ENCODE assay signal across 8 mouse cellular contexts in the genomic region with DNA sequence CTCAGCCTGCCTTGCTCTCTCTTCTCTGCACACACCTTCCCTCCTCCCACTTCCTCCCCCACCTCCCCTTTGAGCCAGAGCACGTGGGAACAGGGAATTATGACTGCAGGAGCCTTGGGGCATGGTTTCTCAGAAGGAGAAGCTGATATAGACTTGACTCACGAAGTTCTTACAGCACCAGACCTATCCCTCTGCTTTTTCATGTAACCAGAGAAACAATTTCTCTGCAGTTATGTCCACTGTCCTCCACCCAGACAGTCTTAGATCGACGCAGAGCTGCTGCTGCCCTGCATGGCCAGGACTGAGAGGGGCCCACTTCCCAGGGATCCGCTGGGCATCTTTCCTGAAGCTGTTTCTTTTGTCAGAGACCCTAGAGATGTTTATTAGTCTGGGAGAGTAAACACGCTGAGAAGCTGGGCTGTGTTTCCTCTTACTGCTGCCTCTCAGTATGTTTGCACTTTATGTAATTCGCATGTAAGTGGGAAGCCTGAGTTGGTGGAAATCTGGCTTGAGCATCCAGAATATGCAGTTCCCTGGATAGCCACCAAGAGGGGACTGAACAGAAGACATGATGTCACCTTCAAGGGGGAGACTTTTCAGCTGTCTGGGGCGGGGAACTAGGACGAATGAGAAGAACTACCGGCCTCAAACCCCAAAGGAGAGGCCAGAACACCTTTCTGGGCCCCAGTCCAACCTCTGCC. TPM values are rescaled to one million over a fixed set of nuclear protein-coding genes. Genes with fewer than 3 reads are reported as not detected.
A peak's percentile ranks its signal among the peaks of the same experiment; 100 is the strongest.
DNase-seq lines count a peak whose midpoint lies in the region; ATAC-seq and TF ChIP-seq lines count a peak whose summit lies in the region.

No protein-coding gene starts in this region.

- peaks cover 37% of the 10 kb centered on the region for H3K4me1 ChIP-seq in embryonic facial prominence, embryonic 10.5 days
- peaks cover 13% of the 10 kb centered on the region for H3K4me1 ChIP-seq in intestine, postnatal 0 days (replicated peaks; ENCODE audit: control insufficient read depth, insufficient read depth, low read length)
- peaks cover 5% of the 10 kb centered on the region; the same call in 1 of the 2 replicates for H3K4me1 ChIP-seq in lung, postnatal 0 days (ENCODE audit: insufficient read depth, low read depth, low read length)

- DNase-seq in kidney, postnatal 10 days, result peak; percentile 19
- DNase-seq in kidney, adult 9 months, result no peak
- DNase-seq in embryonic facial prominence, embryonic 10.5 days (ENCODE audit: low spot score), result no peak
- DNase-seq in lung, postnatal 0 days (ENCODE audit: low spot score), result peak; percentile 81
- no peak for DNase-seq in gastrocnemius, postnatal 14 days
- no peak for DNase-seq in T-cell, adult 2 months (ENCODE audit: low spot score)
- no peak for DNase-seq in urinary bladder, adult 2 months (ENCODE audit: low spot score)

- intact Hi-C loops in gastrocnemius, postnatal 14 days (cut with DNase I; ENCODE audit: low total_unique reads), result no loop called here

- no peak overlapping the region for H3K9ac ChIP-seq in intestine, postnatal 0 days (ENCODE audit: low read depth, low read length)
- H3K9ac ChIP-seq in lung, postnatal 0 days (replicated peaks; ENCODE audit: low read depth), result no peak overlapping the region

- no peak for TF ChIP-seq EP300 in lung, postnatal 0 days (IDR thresholded peaks at IDR 0.05)

- H3K27ac ChIP-seq in embryonic facial prominence, embryonic 10.5 days (replicated peaks), result 0 out of 2 replicates have a peak overlapping the region, but pooled peaks have one; percentile 19
- H3K27ac ChIP-seq in intestine, postnatal 0 days (ENCODE audit: low read depth, low read length), result peak overlapping the region; percentile 31; the same call in 1 of the 2 replicates
- peak overlapping the region; percentile 47 for H3K27ac ChIP-seq in lung, postnatal 0 days (ENCODE audit: low read length)

- WGBS in embryonic facial prominence, embryonic 10.5 days, result 36% methylated on average over 10 of the region's 10 CpGs
- WGBS in intestine, postnatal 0 days, result 20% methylated on average over 10 of the region's 10 CpGs
- 16% methylated on average over 10 of the region's 10 CpGs for WGBS in lung, postnatal 0 days

- H3K4me2 ChIP-seq in intestine, postnatal 0 days (replicated peaks; ENCODE audit: low read depth), result 0 out of 2 replicates have a peak overlapping the region, but pooled peaks have one; percentile 13
- H3K4me2 ChIP-seq in lung, postnatal 0 days (replicated peaks; ENCODE audit: low read depth, low read length), result no peak overlapping the region

- H3K4me3 ChIP-seq in embryonic facial prominence, embryonic 10.5 days, result no peak overlapping the region
- no peak overlapping the region for H3K4me3 ChIP-seq in intestine, postnatal 0 days (ENCODE audit: low read depth, low read length)
- H3K4me3 ChIP-seq in lung, postnatal 0 days (ENCODE audit: low read depth, low read length), result no peak overlapping the region

- H3K36me3 ChIP-seq in embryonic facial prominence, embryonic 10.5 days (replicated peaks), result no peaks in the 10 kb centered on the region
- H3K36me3 ChIP-seq in intestine, postnatal 0 days (ENCODE audit: control insufficient read depth, insufficient read depth), result no peaks in the 10 kb centered on the region
- no peaks in the 10 kb centered on the region for H3K36me3 ChIP-seq in lung, postnatal 0 days (ENCODE audit: insufficient read depth, low read length)

- H3K9me3 ChIP-seq in embryonic facial prominence, embryonic 10.5 days, result no peaks in the 10 kb centered on the region
- H3K9me3 ChIP-seq in intestine, postnatal 0 days (ENCODE audit: control insufficient read depth), result no peaks in the 10 kb centered on the region
- H3K9me3 ChIP-seq in lung, postnatal 0 days (ENCODE audit: low read length), result no peaks in the 10 kb centered on the region

- peaks cover 12% of the 10 kb centered on the region for H3K27me3 ChIP-seq in embryonic facial prominence, embryonic 10.5 days (replicated peaks; ENCODE audit: low read depth, poor library complexity, severe bottlenecking)
- H3K27me3 ChIP-seq in intestine, postnatal 0 days (replicated peaks; ENCODE audit: control insufficient read depth, insufficient read depth, low read length), result no peaks in the 10 kb centered on the region
- H3K27me3 ChIP-seq in lung, postnatal 0 days (replicated peaks; ENCODE audit: insufficient read depth, low read length), result no peaks in the 10 kb centered on the region

- ATAC-seq in intestine, postnatal 0 days, result peak; percentile 65
- peak; percentile 81 for ATAC-seq in lung, postnatal 0 days

- TF ChIP-seq CTCF in intestine, postnatal 0 days (IDR thresholded peaks at IDR 0.05; ENCODE audit: low read depth), result peak; percentile 46
- peak; percentile 56 for TF ChIP-seq CTCF in lung, postnatal 0 days (IDR thresholded peaks at IDR 0.05)

RNA-seq across cellular contexts. Expression of a gene that starts 55.1 kb away (rescaled TPM):
- 1,075 and 1,119 TPM in 2 replicates for polyA plus RNA-seq in embryonic facial prominence, embryonic 10.5 days (2016; fragmentation: Nextera tagmentation; extraction: Ambion mirVana)
- 756 and 774 TPM in 2 replicates for polyA plus RNA-seq in intestine, postnatal 0 days (2015; fragmentation: Nextera tagmentation; extraction: Ambion mirVana)
- polyA plus RNA-seq in lung, postnatal 0 days (2015; fragmentation: Nextera tagmentation; extraction: Ambion mirVana), result 867 and 887 TPM in 2 replicates
- total RNA-seq in gastrocnemius, postnatal 14 days (2021), result 100 to 1,000 TPM; 175 to 251 TPM
- 1,162 and 1,245 TPM in 2 replicates for polyA plus RNA-seq in urinary bladder, adult 2 months (2012; rRNA removed)

Comparison
In these comparisons a context has a peak if more than half of its experiments do, and no peak if none do; other contexts are left out.
1. DNase-seq: peak in kidney, postnatal 10 days (single experiment) and lung, postnatal 0 days (single experiment); none in kidney, adult 9 months (single experiment), embryonic facial prominence, embryonic 10.5 days (single experiment), gastrocnemius, postnatal 14 days (single experiment), T-cell, adult 2 months (single experiment) and urinary bladder, adult 2 months (single experiment).
2. Peak in every context shown above with its lines, with median percentiles within 50 percentile points of each other: H3K27ac ChIP-seq.